Mouse (Mus musculus) kidney, postnatal 0 days (tissue): ENCODE results near the gene Zfp51. TPM values are rescaled to one million over a fixed set of nuclear protein-coding genes. Genes with fewer than 3 reads are reported as not detected.
A peak's percentile ranks its signal among the peaks of the same experiment; 100 is the strongest.
"Not testable (repeated sequence)": the region's sequence is repeated elsewhere in the genome, so short reads cannot be mapped to it uniquely, and the experiment has no call there.

Experiments
- ATAC-seq: fragments of 200-750 bp; cut with Nextera tagmentation; replicated peaks from 2 replicates; pipeline ENCODE4 v1.8.0; 2017; ENCODE audit warnings: low read depth, moderate number of reproducible peaks, moderate TSS enrichment, moderate library complexity; ENCODE audit not compliant: low FRiP score
- DNase-seq: peaks from one replicate; pipeline ENCODE4 v3.0.0-alpha.2; 2016; ENCODE audit warnings: low spot score
- H3K27ac ChIP-seq: fragments of 300-500 bp; sonication (generic); 2 replicates; pipeline ENCODE4 v1.5.1; 2014; ENCODE audit warnings: mild to moderate bottlenecking
- H3K27me3 ChIP-seq: fragments of 300-500 bp; sonication (generic); 2 replicates; pipeline ENCODE4 v1.6.1; 2014; ENCODE audit warnings: low read length, mixed read lengths; ENCODE audit not compliant: insufficient read depth
- H3K36me3 ChIP-seq: fragments of 300-500 bp; sonication (generic); 2 replicates; pipeline ENCODE4 v1.6.1; 2014; ENCODE audit warnings: low read length, mixed read lengths; ENCODE audit not compliant: insufficient read depth
- H3K4me1 ChIP-seq: fragments of 300-500 bp; sonication (generic); replicated peaks from 2 replicates; pipeline ENCODE4 v1.6.1; 2014; ENCODE audit warnings: antibody characterized with exemption, low read length, mixed read lengths; ENCODE audit not compliant: insufficient read depth
- H3K4me2 ChIP-seq: fragments of 300-500 bp; sonication (generic); 2 replicates; pipeline ENCODE4 v1.6.1; 2014; ENCODE audit warnings: mild to moderate bottlenecking, low read length, moderate library complexity, mixed read lengths
- H3K4me3 ChIP-seq: fragments of 300-500 bp; sonication (generic); replicated peaks from 2 replicates; pipeline ENCODE4 v1.5.1; 2014; ENCODE audit warnings: low read depth, low read length
- H3K9ac ChIP-seq: fragments of 300-500 bp; sonication (generic); 2 replicates; pipeline ENCODE4 v1.6.1; 2014; ENCODE audit warnings: low read depth, low read length
- H3K9me3 ChIP-seq: fragments of 300-500 bp; sonication (generic); replicated peaks from 2 replicates; pipeline ENCODE4 v1.6.1; 2016; ENCODE audit warnings: low read length, inconsistent platforms, mixed read lengths
- CTCF ChIP-seq: IDR thresholded peaks from 2 replicates; pipeline ENCODE4 v1.5.1; 2016; ENCODE audit warnings: antibody characterized with exemption, low read depth, mild to moderate bottlenecking, moderate library complexity
- WGBS: fragments of 180-500 bp; shearing (Covaris S2); extraction: QIAGEN DNeasy Blood & Tissue Kit; methylation state at CpG from one replicate; pipeline ENCODE4 v1.1.7; 2014; 5-methylcytosine and 5-hydroxymethylcytosine counted together
- polyA plus RNA-seq: library from polyadenylated mRNA; unstranded; fragments of >200 nt; fragmentation: Nextera tagmentation; extraction: Ambion mirVana; gene quantifications from 2 replicates; pipeline ENCODE4 v1.2.1, GENCODE M21; 2015

Zfp51 gene
- polyA plus RNA-seq, 1 experiment from 2014 or later, result 14.1 TPM

DNA sequence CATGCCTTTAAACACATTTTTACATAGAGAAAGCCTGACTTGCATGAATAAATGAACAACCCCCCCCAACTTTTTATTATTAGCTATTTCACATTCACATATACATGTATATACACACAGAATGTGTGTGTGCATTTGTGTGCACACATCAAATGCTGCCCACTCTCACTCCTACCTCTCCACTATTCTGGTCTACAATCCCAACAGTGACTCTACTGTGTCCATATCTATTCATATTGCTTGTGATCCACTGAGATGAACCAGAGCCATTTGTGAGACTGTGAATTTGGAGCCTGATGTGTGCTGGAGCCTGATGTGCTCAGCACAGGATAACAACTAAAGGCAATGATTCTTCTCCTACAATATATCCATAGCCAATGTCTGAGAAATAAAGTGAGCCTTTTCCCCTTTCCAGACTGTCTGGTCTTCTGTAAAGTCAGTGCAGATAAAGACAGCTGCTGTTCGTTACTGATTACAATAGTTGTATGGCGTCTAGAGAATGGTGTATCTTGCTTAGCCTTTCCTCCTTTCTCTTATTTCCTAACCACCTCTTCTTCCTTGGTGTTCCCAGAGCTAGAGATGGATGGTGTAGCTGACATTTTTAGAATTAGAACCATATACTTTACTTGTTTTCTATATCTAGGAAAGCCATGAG is 22.6 kb downstream of the Zfp51 start:
- no peak for TF ChIP-seq CTCF
- peak overlapping the region; percentile 41; the same call in 1 of the 2 replicates for H3K4me2 ChIP-seq
- H3K9ac ChIP-seq, result no peak overlapping the region
- ATAC-seq, result no peak
- no peaks in the 10 kb centered on the region for H3K36me3 ChIP-seq
- H3K27me3 ChIP-seq, result no peaks in the 10 kb centered on the region
- H3K4me3 ChIP-seq, result no peak overlapping the region
- WGBS, result 53% methylated on average over 2 of the region's 2 CpGs
- H3K9me3 ChIP-seq, result no peaks in the 10 kb centered on the region
- H3K4me1 ChIP-seq, result peaks cover 7% of the 10 kb centered on the region; the same call in 1 of the 2 replicates
- peak overlapping the region; percentile 89 for H3K27ac ChIP-seq
- no peak for DNase-seq

DNA sequence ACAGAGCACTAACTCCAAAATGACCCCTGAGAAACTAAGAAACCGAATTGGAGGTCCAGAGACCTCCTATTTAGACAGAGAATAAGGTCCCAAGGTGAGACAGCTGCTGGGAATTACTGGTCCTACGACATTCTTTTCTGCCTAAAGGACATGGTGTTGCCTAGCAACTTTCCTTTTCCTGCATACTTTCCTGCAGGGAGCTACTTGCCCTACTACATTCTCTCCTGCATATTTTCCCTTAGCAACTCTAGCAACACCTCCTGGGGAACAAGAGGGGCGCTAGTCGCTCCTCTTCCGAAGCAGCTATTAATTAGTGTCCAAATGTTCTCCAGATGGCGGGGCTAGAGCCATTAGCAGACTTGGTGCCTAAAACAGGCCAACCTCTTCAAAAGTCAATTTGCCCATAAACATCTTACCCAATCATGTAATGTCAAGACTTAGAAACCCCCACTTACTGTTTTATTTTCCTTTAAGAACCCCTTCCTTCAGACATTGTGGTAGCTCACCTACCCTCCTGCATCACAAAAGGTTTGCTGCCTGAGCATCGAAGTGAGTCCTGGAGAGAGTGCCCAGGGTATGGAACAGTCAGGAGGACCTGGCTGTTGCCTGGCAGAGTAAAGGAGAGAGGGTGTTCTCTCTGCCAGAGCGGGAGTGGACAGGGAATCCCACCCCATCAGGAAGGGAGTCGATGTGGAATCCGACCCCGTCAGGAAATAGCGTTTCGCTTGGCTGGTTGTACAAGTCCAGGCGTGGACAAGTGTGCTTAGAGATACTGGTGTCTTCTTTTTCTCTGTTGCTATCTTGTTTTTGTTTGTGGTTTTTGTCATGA is 23.4 kb downstream of the Zfp51 start:
- Histone ChIP-seq H3K9me3 (no peaks in the 10 kb centered on the region), H3K4me2 (peak overlapping the region; percentile 41; the same call in 1 of the 2 replicates), H3K9ac (0 out of 2 replicates have a peak overlapping the region, but pooled peaks have one; percentile 3), H3K27ac (peak overlapping the region; percentile 89), H3K4me1 (peaks cover 7% of the 10 kb centered on the region; the same call in 1 of the 2 replicates), H3K36me3 (no peaks in the 10 kb centered on the region), H3K27me3 (no peaks in the 10 kb centered on the region), H3K4me3 (no peak overlapping the region; the same call in 1 of the 2 replicates)
- WGBS, result 7% methylated on average over 14 of the region's 14 CpGs
- TF ChIP-seq CTCF, result peak; percentile 60
- peak; percentile 93 for DNase-seq
- peak; percentile 95 for ATAC-seq

DNA sequence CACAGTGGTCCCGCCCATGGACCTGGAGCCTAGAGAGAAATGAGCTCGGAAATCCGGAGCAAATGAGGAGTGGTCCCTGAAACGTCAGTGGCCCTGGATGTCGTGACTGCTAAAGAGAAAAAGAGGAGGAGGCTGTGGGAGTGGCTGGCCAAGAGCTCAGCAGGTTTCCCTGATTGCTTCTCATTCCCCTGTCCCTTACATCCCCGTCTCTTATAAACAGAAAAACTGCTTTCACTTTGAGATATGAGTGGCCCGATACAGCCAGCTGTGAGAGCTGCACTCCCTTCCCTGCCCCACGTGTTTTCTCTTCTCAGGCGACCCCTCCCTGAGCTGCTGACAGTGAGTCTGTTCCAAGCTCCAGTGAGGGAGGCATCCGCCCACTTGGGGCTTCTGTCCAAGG is 24.6 kb downstream of the Zfp51 start:
- peak; percentile 28 for DNase-seq
- 0% methylated on average over 6 of the region's 10 CpGs for WGBS
- not testable (repeated sequence) for H3K9ac ChIP-seq, H3K9me3 ChIP-seq, H3K36me3 ChIP-seq, H3K27me3 ChIP-seq, ATAC-seq, H3K4me3 ChIP-seq, H3K4me1 ChIP-seq
- Histone ChIP-seq H3K27ac (0 out of 2 replicates have a peak overlapping the region, but pooled peaks have one; percentile 47), H3K4me2 (0 out of 2 replicates have a peak overlapping the region, but pooled peaks have one; percentile 27)

DNA sequence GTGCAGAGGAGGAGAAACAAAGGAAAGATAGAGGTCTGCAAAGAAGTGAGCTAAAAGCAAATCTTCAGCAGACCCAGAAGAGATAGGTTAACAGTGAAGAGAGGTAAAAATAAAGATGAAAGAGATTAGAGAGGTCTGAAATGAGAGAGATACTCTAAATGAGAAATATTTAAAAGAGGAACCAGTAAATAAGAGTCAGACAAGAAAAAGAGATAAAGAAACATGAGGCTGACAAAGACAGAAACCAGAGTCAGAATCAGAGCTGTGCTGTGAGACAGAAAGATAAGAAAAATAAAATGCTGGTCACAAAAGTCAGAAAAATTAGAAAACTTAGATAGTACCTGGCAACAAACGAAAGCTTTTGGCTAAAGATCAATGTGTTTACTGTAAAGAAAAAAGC is 25.1 kb downstream of the Zfp51 start:
- not testable (repeated sequence) for H3K9me3 ChIP-seq, H3K27me3 ChIP-seq, H3K36me3 ChIP-seq, ATAC-seq, DNase-seq, H3K27ac ChIP-seq, H3K4me1 ChIP-seq, H3K4me3 ChIP-seq, H3K9ac ChIP-seq, H3K4me2 ChIP-seq
- WGBS, result 92% methylated on average over 1 of the region's 1 CpGs

DNA sequence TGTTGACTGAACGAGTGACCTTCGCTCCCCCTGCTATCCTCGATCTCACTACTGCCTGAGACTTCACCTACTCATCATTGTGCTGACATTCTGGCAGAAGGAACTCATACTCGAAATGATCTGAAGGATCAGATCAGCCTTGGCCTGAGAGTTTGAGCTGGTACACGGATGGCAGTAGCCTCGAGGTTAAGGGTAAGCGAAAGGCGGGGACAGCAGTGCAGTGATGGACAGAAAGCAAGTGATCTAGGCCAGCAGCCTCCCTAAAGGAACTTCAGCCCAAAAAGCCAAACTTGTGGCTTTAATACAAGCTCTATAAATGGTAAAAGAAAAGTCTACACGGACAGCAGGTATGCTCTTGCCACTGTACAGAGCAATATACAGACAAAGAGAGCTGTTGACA is 26.2 kb downstream of the Zfp51 start:
- H3K36me3 ChIP-seq, DNase-seq, H3K9ac ChIP-seq, H3K27me3 ChIP-seq, H3K27ac ChIP-seq, H3K9me3 ChIP-seq, H3K4me3 ChIP-seq, H3K4me2 ChIP-seq, ATAC-seq, H3K4me1 ChIP-seq: not testable (repeated sequence)
- 71% methylated on average over 4 of the region's 9 CpGs for WGBS

DNA sequence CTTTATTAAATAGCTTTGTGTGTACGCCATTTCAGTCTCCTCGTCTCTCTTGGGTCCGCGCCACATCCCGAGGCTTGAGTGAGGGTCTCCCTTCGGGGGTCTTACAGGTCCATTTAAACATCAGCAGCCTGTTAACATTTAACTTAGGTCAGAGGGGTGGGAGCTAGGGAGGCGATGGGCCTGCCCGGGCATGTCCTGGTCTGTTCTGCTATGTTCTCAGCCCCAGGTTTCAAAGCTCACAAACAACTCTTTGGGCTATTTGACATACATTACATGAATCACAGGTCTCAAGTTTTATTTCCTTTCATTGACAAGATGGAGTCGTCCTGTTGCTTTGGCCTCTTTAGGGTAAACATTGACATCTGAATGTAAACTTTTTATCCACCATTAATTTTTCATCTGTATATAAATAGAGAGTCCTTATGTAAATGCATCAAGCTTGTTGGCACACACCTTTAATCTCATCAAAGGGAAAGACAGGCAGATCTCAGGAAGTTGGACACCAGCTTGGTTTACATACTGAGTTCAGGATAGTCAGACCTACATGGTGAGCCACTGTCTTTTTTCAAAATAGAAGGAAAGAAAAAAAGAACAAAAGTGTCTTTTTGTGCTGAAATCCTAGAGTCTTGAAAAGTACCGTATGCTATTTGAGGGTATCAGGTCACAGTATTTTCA is 28.1 kb downstream of the Zfp51 start:
- H3K27me3 ChIP-seq, H3K27ac ChIP-seq, DNase-seq, H3K4me3 ChIP-seq, ATAC-seq, H3K4me1 ChIP-seq, H3K4me2 ChIP-seq, H3K9me3 ChIP-seq, H3K9ac ChIP-seq, H3K36me3 ChIP-seq: not testable (repeated sequence)
- WGBS, result 73% methylated on average over 9 of the region's 10 CpGs
